Mouse (Mus musculus) mature B cell (primary cell): Measurements from ENCODE around the gene Pagr1a.

Experiments used
- in situ Hi-C: fragments of 300-500 bp; cut with MboI; formaldehyde crosslinking; loops from 2 replicates; pipeline ENCODE4 v1.14.3; 2019

Pagr1a gene

GRCm38 (mm10) chr7:127003620-127004019 is 13.5 kb downstream of the Pagr1a start:
- in situ Hi-C loops, result no loop called here

DNA sequence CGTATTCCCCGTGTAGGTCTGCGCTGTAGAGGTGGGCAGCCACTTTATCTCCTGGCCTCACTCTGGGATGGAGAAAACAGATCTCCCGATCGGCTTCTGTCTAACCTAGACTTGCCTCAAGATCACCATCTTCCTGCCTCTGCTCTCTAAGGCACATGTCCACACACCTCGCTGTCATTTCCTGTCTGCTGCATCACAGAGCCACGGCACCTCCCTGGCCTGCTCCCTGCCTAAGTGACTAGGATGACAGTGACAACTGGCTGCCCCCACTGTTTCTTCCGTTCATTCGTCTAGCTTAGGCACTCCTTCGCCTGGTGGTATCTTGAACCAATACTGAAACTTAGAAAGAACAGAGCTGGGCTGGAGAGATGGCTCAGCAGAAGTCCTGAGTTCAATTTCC is 17.6 kb downstream of the Pagr1a start:
- in situ Hi-C loops, result no loop called here

DNA sequence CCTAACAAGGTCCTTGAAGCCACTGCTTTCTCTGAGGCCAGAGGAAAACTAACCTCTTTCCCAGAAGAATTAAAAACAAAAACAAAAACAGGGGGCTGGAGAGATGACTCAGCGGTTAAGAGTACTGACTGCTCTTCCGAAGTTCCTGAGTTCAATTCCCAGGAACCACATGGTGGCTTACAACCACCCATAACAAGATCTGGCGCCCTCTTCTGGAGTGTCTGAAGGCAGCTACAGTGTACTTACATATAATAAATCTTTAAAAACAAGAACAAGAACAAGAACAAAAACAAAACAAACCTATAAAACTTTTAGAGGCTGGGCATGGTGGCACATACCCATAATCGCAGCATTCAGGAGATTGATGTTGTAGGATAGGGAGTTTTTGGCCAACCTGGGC is 20.7 kb downstream of the Pagr1a start:
- in situ Hi-C loops, result no loop called here

- in situ Hi-C loops, result no loop called here
Observed at GRCm38 (mm10) chr7:126988816-126989215, 28.3 kb downstream of the Pagr1a start.

DNA sequence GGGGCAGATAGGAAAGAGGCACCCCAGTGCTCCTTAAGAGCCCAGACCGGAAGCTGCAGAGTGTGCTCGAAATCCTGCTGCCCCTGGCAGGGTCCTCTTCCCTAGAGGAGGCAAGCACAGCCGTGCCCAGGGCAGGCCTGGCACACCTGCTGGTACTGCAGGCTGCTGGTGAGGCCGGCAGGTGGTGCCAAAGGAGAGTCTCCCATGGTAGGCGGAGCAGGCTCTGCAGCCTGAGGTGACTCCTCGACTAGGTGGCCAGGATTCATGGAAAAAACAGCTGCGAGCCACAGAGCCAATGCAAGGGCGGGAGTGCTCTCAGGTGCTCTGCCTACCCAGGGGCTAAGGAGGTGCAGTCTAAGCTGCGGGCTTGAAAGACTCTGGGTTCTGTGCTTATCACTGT is 30.8 kb downstream of the Pagr1a start:
- in situ Hi-C loops, result no loop called here

- in situ Hi-C loops, result no loop called here
Observed at GRCm38 (mm10) chr7:126984667-126985444, 32.3 kb downstream of the Pagr1a start.

DNA sequence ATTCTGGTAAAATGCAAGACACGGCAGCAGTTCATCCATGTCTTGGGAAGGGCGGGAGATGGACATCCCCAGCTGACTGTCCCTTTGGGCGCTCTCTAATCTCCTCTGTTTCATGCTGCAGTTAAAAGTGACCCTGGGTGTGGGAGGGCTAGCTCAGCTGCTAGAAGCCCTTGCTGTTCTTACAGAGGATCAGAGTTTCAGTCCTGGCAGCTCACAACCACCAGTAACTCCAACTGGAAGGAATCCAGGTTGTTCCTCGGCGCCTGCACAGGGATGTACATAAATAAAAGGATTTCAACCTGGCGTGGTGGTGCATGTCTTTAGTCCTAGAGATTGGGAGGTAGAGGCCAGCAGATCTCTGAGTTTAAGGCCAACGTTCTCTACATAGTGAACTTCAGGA is 34.0 kb downstream of the Pagr1a start:
- in situ Hi-C loops, result no loop called here

DNA sequence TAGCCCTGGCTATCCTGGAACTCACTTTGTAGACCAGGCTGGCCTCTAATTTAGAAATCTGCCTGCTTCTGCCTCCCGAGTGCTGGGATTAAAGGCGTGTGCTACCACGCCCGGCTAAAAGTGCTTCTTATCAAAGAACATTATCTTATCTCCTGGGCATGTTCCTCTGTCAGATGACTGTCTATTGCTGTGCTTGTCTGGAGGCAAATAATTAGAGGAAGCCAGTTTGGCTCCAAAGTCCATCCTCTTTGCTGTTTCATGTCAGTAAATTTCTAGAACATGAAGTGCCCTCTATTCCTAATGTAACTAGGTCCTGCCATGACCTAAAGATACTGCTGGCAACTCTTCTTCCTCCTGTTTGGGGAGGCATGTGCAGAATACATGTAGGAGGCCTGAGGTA is 35.1 kb downstream of the Pagr1a start:
- in situ Hi-C loops, result no loop called here

- in situ Hi-C loops, result no loop called here
Observed at GRCm38 (mm10) chr7:126981601-126982000, 35.6 kb downstream of the Pagr1a start.

DNA sequence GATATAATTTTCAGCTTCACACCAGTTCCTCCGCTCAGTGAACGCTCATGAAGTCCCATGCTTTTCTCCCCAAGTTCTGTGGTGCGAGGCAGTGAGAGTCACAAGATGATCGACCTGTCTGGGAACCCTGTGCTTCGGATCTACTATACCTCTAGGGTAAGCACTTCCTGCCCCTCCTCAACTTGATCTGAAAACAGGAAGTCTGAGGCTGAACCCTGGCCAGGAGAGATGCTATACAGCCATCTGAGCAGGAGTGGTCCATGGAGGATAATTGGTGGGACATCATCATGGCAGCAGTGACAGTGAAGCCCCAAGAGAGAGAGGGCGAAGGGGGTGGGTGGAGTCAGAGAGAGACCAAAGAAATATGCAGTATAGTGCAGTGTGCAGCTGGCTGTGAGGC is 38.3 kb downstream of the Pagr1a start:
- in situ Hi-C loops, result no loop called here

DNA sequence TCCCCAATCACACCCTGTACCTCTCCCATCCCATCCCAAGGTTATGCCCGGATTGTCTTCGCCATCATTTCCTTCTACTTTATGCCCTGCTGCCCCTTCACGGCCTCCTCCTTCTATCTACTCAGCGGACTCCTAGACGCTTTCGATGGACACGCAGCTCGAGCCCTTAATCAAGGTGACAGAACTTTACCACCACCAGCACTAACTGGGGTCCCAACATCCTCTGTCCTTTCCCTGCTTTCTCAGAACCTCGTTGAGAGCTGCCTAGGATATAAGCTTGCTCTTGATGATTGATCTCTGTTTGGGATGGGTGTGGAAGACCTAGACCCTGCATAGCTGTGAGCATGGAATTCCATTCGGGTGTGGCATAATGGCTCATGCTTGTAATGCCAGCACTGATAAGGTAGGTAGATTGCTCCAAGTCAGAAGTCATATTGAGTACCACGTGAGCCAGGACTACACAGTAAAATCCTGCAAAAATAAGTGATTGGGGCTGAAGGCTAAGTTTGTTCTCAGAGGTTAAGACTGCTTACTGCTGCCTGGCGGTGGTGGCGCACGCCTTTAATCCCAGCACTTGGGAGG is 40.2 kb downstream of the Pagr1a start:
- in situ Hi-C loops, result no loop called here

DNA sequence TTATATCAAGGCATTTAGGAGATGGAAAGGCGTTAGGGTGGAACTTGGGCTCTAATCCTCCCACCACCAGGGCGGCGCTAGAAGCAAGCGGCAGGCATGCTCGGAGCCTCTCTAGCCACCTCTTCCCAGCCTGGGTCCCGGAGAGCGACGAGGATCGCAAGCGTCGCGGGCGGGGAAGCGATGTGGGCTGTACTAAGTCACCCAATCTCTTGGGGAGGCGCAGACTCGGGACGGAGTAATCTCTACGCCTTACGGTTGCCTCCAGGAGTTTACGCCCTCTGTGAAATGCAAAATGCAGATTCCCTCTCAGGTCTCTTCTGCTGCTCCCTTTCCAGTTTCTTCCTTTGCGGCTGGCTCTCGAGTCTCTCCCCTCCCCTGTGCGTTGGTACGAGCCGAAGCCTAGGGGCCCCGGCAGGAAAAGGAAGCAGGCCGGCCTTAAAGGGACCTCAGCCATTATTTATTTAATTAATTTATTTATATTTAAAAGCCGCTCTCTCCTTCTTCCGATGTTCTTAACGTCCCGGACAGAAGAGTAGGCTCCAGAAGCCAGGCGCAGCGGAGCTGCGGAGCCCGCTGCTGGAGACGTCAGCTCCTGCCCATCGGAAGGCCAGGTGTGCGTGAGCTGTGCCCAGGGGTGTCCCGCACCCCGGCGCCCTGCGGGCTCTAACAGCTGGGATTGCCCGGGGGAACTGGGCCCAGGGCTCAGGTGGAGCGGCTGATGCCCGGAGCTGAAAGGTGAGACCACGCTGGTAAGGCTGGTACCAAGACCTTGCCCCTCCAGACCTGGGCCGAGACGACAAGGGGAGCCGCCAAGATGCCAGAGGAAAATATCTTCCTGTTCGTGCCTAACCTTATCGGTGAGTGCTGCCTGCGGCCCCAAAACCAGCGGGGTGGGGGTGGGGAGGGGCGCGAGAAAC is 40.9 kb downstream of the Pagr1a start, which contains the start of gene Cdiptos:
TSS of gene Cdiptos (minus strand) at position 149 of the 917 bp plus-strand sequence.
- in situ Hi-C loops, result no loop called here

DNA sequence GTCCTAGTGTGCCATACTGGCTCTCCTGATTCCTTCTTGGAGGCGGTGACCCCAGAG is 41.4 kb downstream of the Pagr1a start, which contains the start of gene Cdipt:
TSS of gene Cdipt (plus strand) at position 22 of the 57 bp plus-strand sequence.
- in situ Hi-C loops, result no loop called here

- in situ Hi-C loops, result no loop called here
Observed at GRCm38 (mm10) chr7:126975493-126975892, 41.7 kb downstream of the Pagr1a start.

- in situ Hi-C loops, result no loop called here
Observed at GRCm38 (mm10) chr7:126967361-126967760, 49.8 kb downstream of the Pagr1a start.

- in situ Hi-C loops, result no loop called here
Observed at GRCm38 (mm10) chr7:126965568-126965967, 51.6 kb downstream of the Pagr1a start.
